Mouse (Mus musculus) monocyte, adult 5-6 weeks (primary cell): Measurements from ENCODE around the gene Fkrp. TPM values are rescaled to one million over a fixed set of nuclear protein-coding genes. Genes with fewer than 3 reads are reported as not detected.

Experiments used
- ATAC-seq: fragments of 153-309, 156-312 bp; replicated peaks from 2 replicates; pipeline ENCODE4 v1.8.0; 2017; ENCODE audit warnings: mild to moderate bottlenecking; ENCODE audit not compliant: low TSS enrichment, insufficient number of reproducible peaks, severe bottlenecking, poor library complexity, low FRiP score
- total RNA-seq: library from RNA; stranded (forward); fragments of 200-1000, 200-491, 200-594 nt; gene quantifications from 3 replicates; pipeline ENCODE4 v1.2.3, GENCODE M21; 2017

Fkrp gene
- total RNA-seq, 1 experiment from 2014 or later, result 9.6 TPM

DNA sequence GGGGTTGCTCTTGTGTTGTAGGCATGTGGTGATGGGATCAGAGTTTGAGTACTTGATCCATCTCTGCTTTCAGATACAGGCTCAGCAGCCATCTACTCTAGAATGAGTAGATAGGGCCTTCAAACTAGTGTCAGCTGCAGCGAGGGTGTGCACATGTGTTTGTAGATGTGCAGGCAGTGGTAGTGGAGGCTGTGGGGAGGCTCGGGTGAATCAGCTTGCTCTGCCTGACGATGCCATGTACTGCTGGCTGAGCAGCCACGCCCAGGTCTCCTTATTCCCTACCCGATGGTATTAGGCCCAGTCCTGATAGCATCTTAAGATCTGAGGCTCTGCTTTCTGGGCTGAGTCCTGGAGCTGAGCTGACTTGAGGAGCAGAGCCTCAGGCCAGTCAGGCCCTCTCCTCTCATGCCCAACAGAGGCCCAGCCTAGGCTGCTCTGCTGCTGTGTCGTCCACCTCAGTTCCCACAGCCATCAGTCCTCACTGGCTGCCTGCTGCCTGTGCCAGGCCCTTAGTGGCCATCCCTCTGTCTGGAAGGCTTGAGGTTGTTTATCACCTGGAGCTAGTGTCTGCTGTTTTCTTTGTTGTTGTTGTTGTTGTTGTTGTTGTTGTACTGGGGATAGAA lies 22.4 kb upstream of the Fkrp start:
- no peak for ATAC-seq

DNA sequence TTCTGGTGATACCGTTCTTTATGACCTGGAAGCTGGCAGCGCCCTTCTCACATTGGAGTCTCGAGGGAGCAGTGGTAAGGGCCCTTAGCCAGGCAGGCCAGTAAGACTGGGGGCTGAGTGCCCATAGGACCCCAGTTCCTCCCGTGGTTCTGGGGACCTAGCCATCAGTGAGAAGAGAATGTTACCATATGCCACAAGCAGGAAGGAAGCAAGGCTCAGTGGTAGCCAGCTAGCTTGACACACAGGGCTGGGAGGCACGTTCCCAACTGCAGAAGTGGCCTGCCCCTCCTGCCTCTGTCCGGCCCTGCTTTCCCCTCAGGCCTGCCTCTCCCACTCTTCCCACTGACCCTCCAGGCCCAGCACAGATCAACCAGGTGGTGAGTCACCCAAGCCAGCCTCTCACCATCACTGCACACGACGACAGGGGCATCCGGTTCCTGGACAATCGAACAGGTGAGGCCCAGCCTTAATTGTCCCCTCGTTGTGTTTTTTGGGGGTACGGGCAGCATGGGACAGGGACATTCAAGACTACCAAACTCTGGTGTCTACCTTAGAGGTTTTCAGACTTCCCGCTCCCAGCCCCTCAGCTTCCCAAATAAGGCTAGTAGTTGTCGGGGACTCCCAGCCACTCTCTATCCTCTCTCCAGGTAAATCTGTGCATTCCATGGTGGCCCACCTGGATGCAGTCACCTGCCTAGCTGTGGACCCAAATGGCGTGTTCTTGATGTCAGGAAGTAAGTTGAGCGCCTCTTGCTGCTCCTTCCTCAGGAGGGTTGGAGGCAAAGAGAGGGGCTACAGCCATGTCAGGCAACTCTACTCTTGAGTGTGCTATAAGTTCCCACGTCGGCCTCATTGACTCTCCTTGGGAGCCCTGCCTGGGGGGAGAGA lies 21.6 kb upstream of the Fkrp start:
- no peak for ATAC-seq

DNA sequence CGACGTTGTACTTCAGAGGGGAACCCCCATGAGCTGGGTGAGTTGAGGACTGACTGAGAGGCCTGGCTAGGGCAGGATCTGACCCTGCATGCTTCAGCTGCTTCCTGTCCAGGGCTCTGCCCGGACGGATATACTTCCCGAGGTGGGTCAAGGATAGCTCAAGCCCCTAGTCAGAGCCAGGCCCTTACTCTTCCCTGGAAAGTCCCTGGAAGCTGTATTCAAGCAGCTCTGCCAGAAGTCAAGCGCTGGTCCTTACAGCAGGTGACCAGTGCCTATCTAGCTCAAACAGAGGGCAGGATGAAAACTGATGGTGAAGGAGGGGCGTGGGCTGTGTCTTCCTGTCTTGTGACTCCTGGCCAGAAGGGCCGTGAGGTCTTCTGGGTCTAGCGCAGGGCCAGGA lies 13.9 kb upstream of the Fkrp start:
- no peak for ATAC-seq

DNA sequence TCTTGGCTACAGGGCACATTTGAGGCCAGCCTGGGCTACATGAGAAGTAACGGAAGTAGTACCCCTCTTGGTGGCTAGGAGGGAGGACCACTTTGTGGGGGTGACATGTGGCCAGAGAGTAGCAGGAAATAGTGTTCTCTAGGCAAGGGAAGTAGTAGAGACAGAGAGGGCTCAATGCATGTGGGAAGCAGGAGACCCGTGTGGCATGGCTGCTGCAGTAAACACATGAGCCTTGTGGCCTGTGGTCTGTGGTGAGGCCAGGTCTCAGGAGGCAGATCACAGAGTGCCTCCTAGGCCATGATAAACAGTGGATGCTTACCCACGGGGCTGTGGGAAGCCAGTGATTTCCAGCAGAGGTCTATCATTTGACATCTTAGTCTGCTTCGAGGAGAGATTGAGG lies 10.7 kb upstream of the Fkrp start:
- ATAC-seq, result no peak

DNA sequence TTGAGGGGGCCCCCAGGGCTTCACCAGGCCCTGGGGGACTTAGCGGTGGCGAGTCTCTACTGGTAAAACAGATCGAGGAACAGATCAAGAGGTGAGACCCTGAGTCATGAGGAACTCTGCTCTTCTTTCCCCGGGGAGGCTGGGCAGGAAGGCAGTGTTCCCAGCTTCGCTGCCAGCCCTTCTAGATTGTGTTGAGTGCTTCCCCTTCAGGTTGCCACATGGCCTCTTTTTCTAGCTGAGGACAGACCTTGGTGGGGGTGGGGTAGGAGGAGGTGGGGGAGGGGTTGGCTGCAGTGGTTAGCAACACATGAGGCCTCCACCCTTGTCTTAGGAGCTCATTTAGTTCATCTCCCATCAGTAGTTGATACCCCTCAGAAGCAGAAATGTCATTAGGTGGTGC lies 10.0 kb upstream of the Fkrp start:
- ATAC-seq, result no peak

DNA sequence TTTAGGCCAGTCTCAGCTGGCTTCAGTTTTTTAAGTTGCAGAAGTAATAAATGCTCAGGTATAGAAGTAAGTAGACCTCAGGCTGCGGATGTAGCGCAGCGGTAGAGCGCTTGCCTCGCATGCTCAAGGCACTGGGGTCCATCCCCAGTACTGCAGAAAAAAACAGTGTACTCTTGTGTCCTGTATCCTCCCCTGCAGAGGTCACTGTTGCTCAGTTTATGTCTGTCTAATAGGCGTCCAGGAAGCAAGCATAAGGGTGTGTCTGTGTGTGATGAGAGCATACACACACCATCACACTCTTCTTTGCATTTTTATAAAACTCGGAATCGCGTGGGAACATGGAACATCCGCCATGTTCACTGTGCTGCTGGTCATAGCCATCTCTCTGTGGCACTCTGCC lies 9.3 kb upstream of the Fkrp start:
- 0 out of 2 replicates have a peak, but pooled peaks have one; percentile 42 for ATAC-seq

DNA sequence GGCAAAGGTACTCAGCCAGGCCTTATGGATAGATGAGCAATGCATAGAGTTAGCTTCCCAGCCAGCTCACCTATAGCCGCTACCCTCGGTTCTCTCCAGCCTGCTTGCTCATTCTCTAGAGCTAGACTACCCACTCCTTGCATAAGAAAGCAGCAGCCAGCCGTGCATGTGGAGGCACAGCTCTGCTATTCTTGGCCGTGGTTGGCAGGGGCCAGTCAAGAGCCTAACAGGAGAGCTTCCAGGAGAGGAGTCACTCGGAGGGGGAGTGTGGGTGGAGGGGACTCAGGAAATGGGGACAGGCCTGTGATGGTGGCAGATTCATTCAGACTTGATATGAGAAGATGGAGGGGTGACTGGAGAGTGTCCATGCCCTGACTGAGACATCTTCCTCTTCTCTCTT lies 7.2 kb upstream of the Fkrp start:
- no peak for ATAC-seq

DNA sequence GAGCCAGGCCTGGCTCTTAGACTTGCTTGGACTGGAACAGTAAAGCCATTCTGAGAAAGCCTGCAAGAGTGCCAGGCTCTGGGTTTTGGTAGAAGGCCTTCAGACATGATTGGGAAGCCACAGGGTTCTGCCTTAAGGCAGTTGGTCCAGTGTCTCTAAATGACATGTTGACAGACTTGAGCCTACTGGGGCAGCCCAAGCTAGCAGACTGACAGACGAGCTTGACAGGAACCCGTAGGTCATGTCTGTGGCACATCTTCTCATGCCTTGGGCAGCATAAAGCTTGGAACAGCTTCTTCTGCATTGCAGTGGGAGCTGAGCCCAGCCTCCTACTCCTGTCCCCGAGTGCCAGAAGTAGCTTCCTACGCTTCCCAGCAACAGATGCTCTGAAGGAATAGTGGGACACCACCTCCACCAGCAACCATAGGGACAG lies 5.2 kb upstream of the Fkrp start:
- ATAC-seq, result no peak

DNA sequence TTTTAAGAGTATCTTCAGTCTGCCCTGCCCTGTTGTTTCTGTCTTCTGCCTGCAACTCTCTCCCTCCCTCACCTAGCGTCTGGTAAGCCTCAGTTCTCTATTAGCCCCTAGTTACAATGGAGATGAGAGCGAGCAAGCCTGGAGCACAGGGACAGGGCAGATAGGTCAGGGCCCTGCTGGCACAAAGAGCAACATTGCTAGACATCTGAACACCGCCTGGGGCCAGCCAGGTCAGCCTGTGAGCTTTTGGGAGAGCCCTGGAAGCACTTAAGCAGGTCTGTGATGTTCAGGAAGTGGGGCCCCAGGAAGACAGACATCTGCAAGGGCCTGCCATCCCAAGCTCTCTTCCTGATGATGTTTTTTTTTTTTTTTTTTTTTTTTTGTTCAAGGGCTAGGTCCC lies 4.6 kb upstream of the Fkrp start:
- ATAC-seq, result no peak

DNA sequence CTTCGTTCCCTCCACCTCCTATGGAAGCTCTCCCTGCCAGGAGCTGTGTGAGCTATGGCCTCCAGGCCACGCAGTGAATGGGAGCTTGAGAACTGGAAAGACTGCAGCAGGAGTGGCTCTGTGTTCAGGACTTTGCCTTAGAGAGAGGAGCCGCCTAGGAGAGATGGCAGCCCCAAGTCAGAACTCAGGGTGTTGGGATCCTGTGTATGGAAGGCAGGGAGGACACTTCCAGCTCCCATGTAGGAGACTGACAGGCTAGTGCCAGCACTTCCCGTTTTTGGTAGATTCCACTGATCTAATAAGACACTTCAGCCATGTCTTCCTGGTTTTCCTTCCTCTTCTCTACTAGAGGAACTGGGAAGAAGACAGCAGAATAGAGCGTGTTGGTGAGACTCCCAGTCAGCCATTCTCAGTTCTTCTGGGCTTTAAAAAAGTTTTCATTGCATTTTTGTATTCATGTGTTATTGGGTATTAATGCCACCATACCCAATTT lies 3.8 kb upstream of the Fkrp start:
- 0 out of 2 replicates have a peak, but pooled peaks have one; percentile 14 for ATAC-seq

DNA sequence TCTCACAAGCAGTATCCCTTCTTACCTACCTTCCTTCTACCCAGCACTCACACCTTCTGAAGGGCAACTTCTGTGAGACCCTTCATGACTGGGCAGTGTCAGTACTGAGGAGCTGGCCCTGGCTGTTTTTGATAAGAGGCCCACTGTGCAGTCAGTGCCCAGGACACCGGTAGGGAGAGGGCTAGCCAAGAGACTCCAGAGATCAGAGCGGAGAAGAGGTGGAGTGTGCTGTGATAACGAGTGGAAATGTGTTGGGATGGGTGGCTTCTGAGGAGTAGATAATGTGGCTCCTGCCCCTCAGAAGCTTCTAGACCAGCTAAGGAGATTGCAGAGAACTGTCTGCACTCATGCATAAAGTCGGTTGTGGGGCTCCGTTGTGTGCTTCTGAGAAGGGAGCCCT lies 3.3 kb upstream of the Fkrp start:
- no peak for ATAC-seq

DNA sequence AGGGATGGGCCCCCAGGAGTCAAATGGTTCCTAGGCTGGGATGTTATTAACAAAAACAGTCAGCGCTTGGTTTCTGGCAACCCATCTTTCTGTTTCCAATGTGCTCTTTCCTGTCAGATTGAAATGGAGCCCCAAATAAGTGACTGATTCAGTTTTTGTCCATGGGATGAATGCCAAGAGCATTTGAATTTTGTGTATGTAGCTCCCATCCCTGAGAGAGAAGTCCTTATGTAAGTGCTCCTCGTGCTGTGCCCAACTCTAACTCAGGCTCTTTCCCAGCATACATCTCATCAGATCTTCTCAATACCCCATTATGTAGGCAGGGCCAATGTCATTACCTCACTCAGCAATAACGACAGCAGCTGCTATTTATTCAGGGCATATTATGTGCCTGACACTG lies 1.2 kb upstream of the Fkrp start:
- no peak for ATAC-seq

DNA sequence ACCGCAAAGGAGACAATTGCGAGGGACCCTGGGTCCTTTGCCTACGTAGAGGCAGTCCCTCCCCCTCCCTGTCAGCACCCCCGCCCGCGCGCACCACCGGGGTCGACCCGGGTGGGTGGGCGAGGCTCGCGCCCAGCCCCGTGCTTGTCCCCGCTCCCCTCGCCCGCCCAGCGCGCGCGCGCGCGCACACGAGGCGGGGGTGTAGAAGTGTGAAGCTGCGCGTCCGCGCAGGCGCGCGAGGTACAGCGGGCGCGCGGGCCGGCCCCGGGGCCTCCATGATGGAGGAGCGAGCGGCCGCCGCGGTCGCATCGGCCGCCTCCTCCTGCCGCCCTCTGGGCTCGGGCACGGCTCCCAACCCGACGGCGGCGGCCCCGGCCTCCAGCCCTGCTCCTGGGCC lies 456 bp downstream of the Fkrp start:
- ATAC-seq, result no peak

DNA sequence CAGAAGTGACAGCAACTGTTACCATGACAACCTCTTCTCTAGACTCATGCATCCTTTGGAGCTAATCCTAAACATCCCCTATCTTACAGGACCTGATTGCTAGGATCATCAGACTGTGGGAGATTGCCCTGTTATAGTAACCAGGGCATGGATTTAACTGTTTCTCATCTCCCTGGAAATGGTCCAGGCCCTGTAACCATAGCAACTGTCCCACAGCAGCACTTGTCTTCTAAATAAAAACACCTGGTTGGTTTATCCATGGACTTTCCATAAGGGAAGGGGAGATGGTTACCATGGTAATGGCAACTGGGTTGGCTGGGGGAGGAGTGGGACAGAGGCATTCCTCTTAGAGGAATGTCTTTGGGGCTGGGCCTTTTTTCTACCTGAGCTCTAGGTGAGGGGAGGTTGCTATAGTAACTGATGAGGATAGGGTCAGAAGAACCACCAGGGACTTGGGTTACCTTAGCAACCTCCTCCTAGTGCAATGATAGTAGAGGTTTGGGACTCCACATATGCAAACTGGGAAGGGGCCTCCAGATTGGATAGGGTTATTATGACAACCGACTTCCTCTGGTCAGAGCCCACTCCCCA lies 1.1 kb downstream of the Fkrp start, which contains the start of gene Strn4:
Gene Strn4 (plus strand): TSS at position 539 of the 591 bp plus-strand sequence.
- no peak for ATAC-seq

DNA sequence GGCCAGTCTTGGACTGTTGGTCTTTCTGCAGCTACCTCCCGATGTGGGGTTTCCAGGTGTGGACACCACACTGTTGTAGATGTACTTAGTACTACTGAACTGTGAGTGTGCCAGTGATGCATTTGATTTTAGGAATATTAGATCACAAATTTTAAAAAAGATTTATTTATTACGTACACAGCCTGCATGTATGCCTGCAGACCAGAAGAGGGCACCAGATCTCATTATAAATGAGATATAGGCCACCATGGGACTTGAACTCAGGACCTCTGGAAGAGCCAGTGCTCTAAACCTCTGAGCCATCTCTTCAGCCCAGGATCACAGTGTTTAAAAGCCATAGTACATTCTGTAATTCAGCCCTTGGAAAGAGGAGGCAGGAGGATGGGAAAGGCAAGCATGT lies 4.0 kb downstream of the Fkrp start:
- ATAC-seq, result no peak

DNA sequence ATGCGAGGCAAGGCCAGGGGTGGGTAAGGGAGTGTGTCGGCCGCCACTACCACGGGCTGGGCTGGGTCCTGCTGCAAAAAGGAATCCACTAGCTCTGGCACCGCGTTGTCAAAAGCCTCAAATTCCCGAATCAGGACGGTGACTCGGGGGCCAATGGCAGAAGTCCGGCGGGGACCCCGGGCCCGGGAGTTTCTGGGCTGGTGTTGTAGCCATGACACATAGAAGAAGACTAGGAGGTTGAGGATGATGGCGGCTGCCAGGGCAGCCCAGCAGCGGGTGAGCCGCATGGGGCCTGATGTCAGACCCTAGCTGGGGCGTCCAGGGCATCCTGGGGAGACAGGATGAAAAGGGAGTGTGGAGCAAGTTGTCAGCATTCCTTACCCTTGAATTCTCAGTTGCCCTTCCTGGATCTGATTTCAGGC lies 4.9 kb downstream of the Fkrp start:
- ATAC-seq, result no peak

DNA sequence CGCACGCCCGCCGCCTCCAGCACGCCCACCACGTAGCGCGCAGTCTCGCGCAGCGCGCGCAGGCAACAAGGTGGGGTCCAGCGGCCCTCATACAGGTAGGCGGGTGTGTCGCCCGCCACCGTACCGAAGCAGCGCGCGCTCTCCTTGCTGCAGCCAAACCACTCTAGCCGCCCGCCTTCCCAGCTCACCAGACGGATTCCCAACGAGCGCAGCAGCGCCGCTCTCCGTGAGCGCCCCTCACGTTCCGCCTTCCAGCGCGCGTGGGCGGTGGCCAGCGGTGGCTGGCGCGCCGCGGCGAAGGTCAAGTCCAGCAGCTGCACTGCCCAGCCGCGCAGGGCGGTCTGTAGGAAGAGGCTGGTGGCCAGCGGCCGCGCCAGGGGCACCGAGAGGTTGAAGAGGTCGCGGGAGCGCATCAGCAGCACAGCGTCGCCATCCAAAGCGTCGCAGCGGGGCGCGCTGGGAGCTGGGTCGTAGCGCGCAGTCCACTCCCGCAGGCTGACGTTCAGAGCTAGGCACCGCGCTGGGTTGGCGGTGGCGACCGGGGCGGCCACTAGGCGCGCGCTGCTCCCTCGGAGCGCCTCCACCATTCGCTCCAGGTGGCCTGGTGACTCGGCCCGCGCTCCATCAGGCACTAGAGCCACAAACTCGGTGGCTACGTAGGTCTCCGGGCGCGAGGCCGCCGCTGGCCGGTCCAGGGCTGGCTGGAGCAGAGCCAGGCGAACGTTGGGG lies 5.4 kb downstream of the Fkrp start:
- ATAC-seq, result no peak

DNA sequence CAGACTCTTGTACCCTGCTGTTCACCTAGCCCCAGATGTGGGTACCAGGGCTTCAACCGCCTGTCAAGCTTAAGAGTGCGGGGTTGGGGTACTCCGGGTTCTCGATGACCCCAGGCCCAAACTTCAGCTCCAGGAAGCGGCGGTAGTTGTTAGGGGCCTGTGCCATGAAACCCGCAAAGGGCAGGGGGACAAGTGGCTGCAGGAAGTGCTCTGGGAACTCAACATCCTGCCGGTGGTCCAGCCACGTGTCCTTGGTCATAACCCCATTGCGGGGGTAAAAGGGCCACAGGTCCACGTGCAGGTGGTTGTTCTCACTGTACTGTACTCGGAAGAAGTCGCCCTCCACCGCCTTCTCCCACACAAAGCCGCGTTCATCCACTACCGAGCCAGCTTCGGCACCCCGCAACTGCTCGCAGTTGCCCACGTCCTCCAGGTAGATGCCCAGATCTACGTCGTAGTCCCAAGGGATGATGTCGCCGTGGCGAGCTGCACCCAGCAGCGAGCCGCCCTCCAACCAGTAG lies 6.1 kb downstream of the Fkrp start:
- no peak for ATAC-seq

DNA sequence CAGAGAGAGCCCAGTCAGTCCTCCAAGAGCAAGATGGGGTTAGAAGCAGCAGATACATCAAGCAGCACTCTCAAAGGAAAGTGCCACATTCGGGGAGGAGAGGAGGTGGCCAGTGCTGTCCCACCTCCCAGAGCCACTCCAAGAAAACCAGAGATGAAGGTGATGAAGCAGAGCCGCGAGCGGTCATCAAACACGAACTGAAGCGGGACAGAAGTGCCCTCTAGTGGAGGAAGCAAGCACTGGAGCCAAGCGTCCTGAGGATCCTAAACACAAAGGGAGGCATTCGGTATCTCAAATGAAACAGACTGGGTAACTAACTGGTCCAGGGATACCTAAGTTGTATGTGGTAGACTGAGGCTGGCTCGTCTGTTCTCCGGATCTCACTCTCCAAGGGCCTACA lies 6.8 kb downstream of the Fkrp start:
- ATAC-seq, result peak; percentile 47; the same call in 1 of the 2 replicates
